ENCODE assay signal across 9 mouse cellular contexts in genomic region chr19:16328074-16328850, GRCm38 (mm10).
DNase-seq lines count a peak whose midpoint lies in the region; ATAC-seq and TF ChIP-seq lines count a peak whose summit lies in the region.
"Had no signal": no experiment of that assay in that cellular context is flagged by ENCODE, and none has a peak within 500 bp of the region (broad histone marks: within the 10 kb centered on the region; RNA-seq: fewer than 3 reads in every experiment).

No protein-coding gene starts in this region.

- no peak overlapping the region for H3K27ac ChIP-seq in heart, embryonic 11.5 days (ENCODE audit: low read depth, low read length)
- no peak overlapping the region for H3K27ac ChIP-seq in embryonic facial prominence, embryonic 14.5 days (replicated peaks; ENCODE audit: low read depth, low read length)
- H3K27ac ChIP-seq in hindbrain, postnatal 0 days, result no peak overlapping the region
- peak overlapping the region; percentile 40; the same call in 1 of the 2 replicates for H3K27ac ChIP-seq in neural tube, embryonic 14.5 days (ENCODE audit: low read depth, low read length)

- no peak overlapping the region for H3K4me2 ChIP-seq in heart, embryonic 11.5 days
- H3K4me2 ChIP-seq in embryonic facial prominence, embryonic 14.5 days (ENCODE audit: low read depth, low read length), result no peak overlapping the region
- no peak overlapping the region for H3K4me2 ChIP-seq in hindbrain, postnatal 0 days (ENCODE audit: low read depth, low read length)
- no peak overlapping the region for H3K4me2 ChIP-seq in neural tube, embryonic 14.5 days (ENCODE audit: low read depth, low read length)

- H3K9ac ChIP-seq in heart, embryonic 11.5 days (ENCODE audit: low read depth, low read length), result no peak overlapping the region
- no peak overlapping the region for H3K9ac ChIP-seq in embryonic facial prominence, embryonic 14.5 days (ENCODE audit: low read depth, low read length)
- no peak overlapping the region for H3K9ac ChIP-seq in hindbrain, postnatal 0 days (replicated peaks; ENCODE audit: low read length)
- H3K9ac ChIP-seq in neural tube, embryonic 14.5 days (replicated peaks; ENCODE audit: low read depth, low read length), result no peak overlapping the region

- 59% methylated on average over 7 of the region's 7 CpGs for WGBS in heart, embryonic 11.5 days (ENCODE audit: insufficient replicate concordance)
- WGBS in embryonic facial prominence, embryonic 14.5 days, result 49% methylated on average over 7 of the region's 7 CpGs
- 31% methylated on average over 7 of the region's 7 CpGs for WGBS in hindbrain, postnatal 0 days
- WGBS in neural tube, embryonic 14.5 days, result 41% methylated on average over 7 of the region's 7 CpGs

- TF ChIP-seq CTCF in hindbrain, postnatal 0 days (IDR thresholded peaks at IDR 0.05; ENCODE audit: low read depth), result no peak

- H3K4me1 ChIP-seq in heart, embryonic 11.5 days (ENCODE audit: control insufficient read depth, insufficient read depth, low read length), result peaks cover 26% of the 10 kb centered on the region
- peaks cover 25% of the 10 kb centered on the region for H3K4me1 ChIP-seq in embryonic facial prominence, embryonic 14.5 days (ENCODE audit: control insufficient read depth, insufficient read depth, low read length)
- peaks cover 19% of the 10 kb centered on the region for H3K4me1 ChIP-seq in hindbrain, postnatal 0 days (ENCODE audit: insufficient read depth, low read length)
- peaks cover 25% of the 10 kb centered on the region for H3K4me1 ChIP-seq in neural tube, embryonic 14.5 days (ENCODE audit: control insufficient read depth, insufficient read depth, low read length)

- peak; percentile 89 for DNase-seq in heart, adult 11 months
- peak; percentile 78 for DNase-seq in embryonic facial prominence, embryonic 14.5 days (ENCODE audit: low spot score)
- peak; percentile 83 for DNase-seq in hindbrain, postnatal 0 days (ENCODE audit: low spot score)
- DNase-seq in left cerebral cortex, postnatal 25 days (ENCODE audit: low spot score in 2 of 2), result peak; percentile 59 to 72
- DNase-seq in urinary bladder, adult 2 months (ENCODE audit: low spot score), result peak; percentile 43

- no peaks in the 10 kb centered on the region for H3K27me3 ChIP-seq in heart, embryonic 11.5 days (ENCODE audit: control insufficient read depth, insufficient read depth, low read length)
- H3K27me3 ChIP-seq in embryonic facial prominence, embryonic 14.5 days (replicated peaks; ENCODE audit: control insufficient read depth, insufficient read depth, low read length), result no peaks in the 10 kb centered on the region
- no peaks in the 10 kb centered on the region for H3K27me3 ChIP-seq in hindbrain, postnatal 0 days (ENCODE audit: insufficient read depth, low read length)
- no peaks in the 10 kb centered on the region for H3K27me3 ChIP-seq in neural tube, embryonic 14.5 days (ENCODE audit: control insufficient read depth, insufficient read depth, low read length)

- H3K4me3 ChIP-seq in heart, embryonic 11.5 days (ENCODE audit: low read depth, low read length), result no peak overlapping the region
- no peak overlapping the region for H3K4me3 ChIP-seq in embryonic facial prominence, embryonic 14.5 days (ENCODE audit: low read depth, low read length)
- no peak overlapping the region for H3K4me3 ChIP-seq in hindbrain, postnatal 0 days (ENCODE audit: low read length)
- H3K4me3 ChIP-seq in neural tube, embryonic 14.5 days (ENCODE audit: low read depth, low read length), result no peak overlapping the region
- H3K4me3 ChIP-seq: erythroblast, embryonic 14.5 days had no signal

- no peaks in the 10 kb centered on the region for H3K36me3 ChIP-seq in heart, embryonic 11.5 days (ENCODE audit: control insufficient read depth, insufficient read depth, low read length)
- H3K36me3 ChIP-seq in embryonic facial prominence, embryonic 14.5 days (ENCODE audit: control insufficient read depth, insufficient read depth, low read length), result peaks cover 3% of the 10 kb centered on the region; the same call in 1 of the 2 replicates
- H3K36me3 ChIP-seq in hindbrain, postnatal 0 days (ENCODE audit: insufficient read depth, low read length), result 0 out of 2 replicates have a peak, but pooled peaks cover under 1% of the 10 kb centered on the region
- H3K36me3 ChIP-seq in neural tube, embryonic 14.5 days (ENCODE audit: control insufficient read depth, insufficient read depth, low read length), result no peaks in the 10 kb centered on the region

- intact Hi-C loops in left cerebral cortex, postnatal 25 days (cut with DNase I), result no loop called here

- no peak for ATAC-seq in heart, embryonic 11.5 days (replicated peaks; ENCODE audit: insufficient number of reproducible peaks, low FRiP score, low TSS enrichment)
- peak; percentile 86 for ATAC-seq in activated CD4-positive, CD25-positive, alpha-beta regulatory T cell, adult 4 months
- ATAC-seq in embryonic facial prominence, embryonic 14.5 days (ENCODE audit: low read depth), result peak; percentile 75
- peak; percentile 66 for ATAC-seq in hindbrain, postnatal 0 days
- ATAC-seq in neural tube, embryonic 14.5 days (ENCODE audit: low read depth), result peak; percentile 70; the same call in 1 of the 2 replicates

- no peaks in the 10 kb centered on the region for H3K9me3 ChIP-seq in heart, embryonic 11.5 days (replicated peaks; ENCODE audit: control insufficient read depth, low read length)
- no peaks in the 10 kb centered on the region for H3K9me3 ChIP-seq in embryonic facial prominence, embryonic 14.5 days (ENCODE audit: control insufficient read depth, low read length)
- H3K9me3 ChIP-seq in hindbrain, postnatal 0 days (ENCODE audit: low read length), result no peaks in the 10 kb centered on the region
- no peaks in the 10 kb centered on the region for H3K9me3 ChIP-seq in neural tube, embryonic 14.5 days (ENCODE audit: control insufficient read depth, low read length)
